Comparison of ENCODE assay signal across 24 mouse cellular contexts in genomic region chr7:54406596-54406995, GRCm38 (mm10).
"Had no signal": no experiment of that assay in that cellular context is flagged by ENCODE, and none has a peak within 500 bp of the region (broad histone marks: within the 10 kb centered on the region; RNA-seq: fewer than 3 reads in every experiment).

No protein-coding gene starts in this region.

- H3K4me3 ChIP-seq: gastrocnemius, adult 2 months; heart, adult 2 months; heart, embryonic 12.5 days; hindbrain, embryonic 10.5 days; hindbrain, embryonic 12.5 days; intestine, embryonic 15.5 days; kidney, embryonic 15.5 days; layer of hippocampus, adult 2 months; left cerebral cortex, adult 2 months; limb, embryonic 13.5 days; limb, embryonic 15.5 days; liver, embryonic 12.5 days had no signal

- H3K9me3 ChIP-seq: heart, embryonic 12.5 days; hindbrain, embryonic 10.5 days; hindbrain, embryonic 12.5 days; intestine, embryonic 15.5 days; kidney, embryonic 15.5 days; limb, embryonic 13.5 days; limb, embryonic 15.5 days; liver, embryonic 12.5 days had no signal

- DNase-seq: gastrocnemius, adult 2 months; gastrocnemius, postnatal 10 days; gastrocnemius, postnatal 25 days; heart, adult 11 months; heart, adult 2 months; heart, postnatal 10 days; heart, postnatal 4 days; kidney, adult 18-20 months; kidney, adult 8-10 months; kidney, postnatal 14 days; kidney, postnatal 36 days had no signal

- H3K27ac ChIP-seq: gastrocnemius, adult 2 months; heart, adult 2 months; hindbrain, embryonic 10.5 days; hindbrain, embryonic 12.5 days; hindbrain, embryonic 14.5 days; intestine, embryonic 15.5 days; kidney, embryonic 15.5 days; kidney, postnatal 0 days; layer of hippocampus, adult 2 months; left cerebral cortex, adult 2 months; limb, embryonic 13.5 days; limb, embryonic 15.5 days; liver, embryonic 12.5 days; liver, embryonic 14.5 days had no signal

- H3K27me3 ChIP-seq: heart, embryonic 12.5 days; hindbrain, embryonic 12.5 days; intestine, embryonic 15.5 days; kidney, embryonic 15.5 days; limb, embryonic 13.5 days; limb, embryonic 15.5 days; liver, embryonic 12.5 days had no signal

- H3K4me1 ChIP-seq: heart, embryonic 12.5 days; hindbrain, embryonic 10.5 days; hindbrain, embryonic 12.5 days; intestine, embryonic 15.5 days; kidney, embryonic 15.5 days; limb, embryonic 13.5 days; limb, embryonic 15.5 days; liver, embryonic 12.5 days had no signal

- H3K36me3 ChIP-seq: heart, embryonic 12.5 days; hindbrain, embryonic 10.5 days; hindbrain, embryonic 12.5 days; intestine, embryonic 15.5 days; kidney, embryonic 15.5 days; limb, embryonic 13.5 days; limb, embryonic 15.5 days; liver, embryonic 12.5 days had no signal

- H3K9ac ChIP-seq: heart, embryonic 12.5 days; hindbrain, embryonic 12.5 days; hindbrain, embryonic 14.5 days; intestine, embryonic 15.5 days; kidney, embryonic 15.5 days; limb, embryonic 13.5 days; limb, embryonic 15.5 days; liver, embryonic 12.5 days; liver, embryonic 14.5 days had no signal
